Mouse (Mus musculus): ENCODE measurements at regions not wholly inside any gene's neighbourhood (a gene's known extent, or its start where the extent isn't known, plus 50 kb on each side); places are given as distances from the start of the nearest gene placed in this dataset.

DNA sequence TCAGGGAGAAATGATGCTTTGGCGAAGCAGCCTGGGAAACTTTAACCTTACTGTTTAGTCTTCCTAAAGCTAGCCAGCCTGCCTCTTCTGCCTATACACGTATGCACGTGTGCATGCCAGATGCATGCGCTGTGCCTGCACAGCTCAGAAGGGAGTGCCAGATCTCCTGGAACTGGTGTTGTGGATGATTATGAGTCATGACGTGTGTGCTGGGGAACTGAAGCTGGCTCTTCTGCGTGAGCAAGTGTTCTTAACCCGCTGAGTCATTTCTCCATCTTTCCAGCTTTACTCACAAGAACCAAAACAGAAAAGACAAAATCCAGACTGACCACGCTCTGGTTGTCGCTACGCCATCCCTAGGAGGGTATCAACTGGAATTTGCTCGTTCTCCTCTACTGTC lies 55.1 kb upstream of the Otogl start:
- no peak overlapping the region for H3K4me3 ChIP-seq (replicated peaks)
- H3K9me3 ChIP-seq, result no peaks in the 10 kb centered on the region
- no peak for ATAC-seq (ENCODE audit: insufficient read depth, low FRiP score, low read depth)
- H3K9ac ChIP-seq, result no peak overlapping the region
- H3K4me1 ChIP-seq, result no peaks in the 10 kb centered on the region
- no peaks in the 10 kb centered on the region for H3K27me3 ChIP-seq (replicated peaks)
- WGBS, result 82% methylated on average over 11 of the region's 11 CpGs
- no peaks in the 10 kb centered on the region for H3K36me3 ChIP-seq
- no peak overlapping the region for H3K4me2 ChIP-seq
- H3K27ac ChIP-seq, result no peak overlapping the region

DNA sequence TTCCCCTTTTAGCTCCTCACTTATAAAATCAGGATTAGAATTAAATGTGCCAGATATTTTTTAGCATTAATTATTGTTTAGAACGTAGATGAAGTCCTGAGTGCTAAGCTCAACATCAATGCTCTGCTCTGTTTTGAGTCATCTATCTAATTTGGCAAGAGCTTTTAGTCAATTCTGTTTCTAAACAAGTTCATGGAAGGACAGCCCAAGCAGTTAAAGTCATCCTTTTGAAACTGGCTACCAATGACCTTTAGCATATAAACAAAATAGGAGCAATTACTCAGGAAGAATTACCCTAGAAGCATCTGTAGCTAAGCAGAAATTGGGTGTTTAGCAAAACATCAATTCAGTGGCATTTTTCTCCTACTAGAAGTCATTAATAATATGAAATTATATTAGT lies 52.1 kb upstream of the Otogl start:
- no peak overlapping the region for H3K4me2 ChIP-seq
- H3K4me1 ChIP-seq, result no peaks in the 10 kb centered on the region
- H3K9me3 ChIP-seq, result no peaks in the 10 kb centered on the region
- no peaks in the 10 kb centered on the region for H3K36me3 ChIP-seq
- 37% methylated on average over 1 of the region's 1 CpGs for WGBS
- H3K9ac ChIP-seq, result no peak overlapping the region
- H3K27ac ChIP-seq, result no peak overlapping the region
- H3K27me3 ChIP-seq (replicated peaks), result no peaks in the 10 kb centered on the region
- H3K4me3 ChIP-seq (replicated peaks), result no peak overlapping the region
- no peak for ATAC-seq (ENCODE audit: insufficient read depth, low FRiP score, low read depth)

DNA sequence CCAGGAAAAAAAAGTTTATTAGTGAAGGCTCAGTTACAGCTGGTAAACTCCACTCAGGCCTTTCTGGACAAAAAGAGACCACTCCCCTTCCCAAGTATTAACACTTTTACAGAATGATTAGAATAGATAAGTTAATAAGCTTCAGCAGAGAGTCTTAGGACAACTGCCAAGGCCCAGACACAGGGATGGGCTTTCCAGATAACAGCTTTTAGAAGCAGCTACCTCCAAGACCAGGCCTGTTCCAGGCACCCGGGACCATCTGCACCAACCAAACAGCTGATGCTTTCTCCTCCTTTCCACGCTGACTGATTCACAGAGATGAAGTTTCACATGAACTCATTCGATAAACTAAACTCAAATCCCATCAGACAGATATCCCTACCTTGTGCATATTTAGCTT lies 50.2 kb upstream of the Otogl start:
- Histone ChIP-seq H3K27me3 (replicated peaks) (no peaks in the 10 kb centered on the region), H3K27ac (no peak overlapping the region), H3K9me3 (no peaks in the 10 kb centered on the region), H3K4me2 (no peak overlapping the region), H3K4me3 (replicated peaks) (no peak overlapping the region), H3K4me1 (no peaks in the 10 kb centered on the region), H3K36me3 (no peaks in the 10 kb centered on the region), H3K9ac (no peak overlapping the region)
- WGBS, result 80% methylated on average over 3 of the region's 3 CpGs
- ATAC-seq (ENCODE audit: insufficient read depth, low FRiP score, low read depth), result no peak

Data from stomach, embryonic 15.5 days (tissue).